Mouse (Mus musculus): ENCODE results near the gene Slc28a3. TPM values are rescaled to one million over a fixed set of nuclear protein-coding genes. Genes with fewer than 3 reads are reported as not detected.

Slc28a3 gene
- polyA plus RNA-seq (2015; fragmentation: Nextera tagmentation; extraction: Ambion mirVana) = not detected in 2 replicates

DNA sequence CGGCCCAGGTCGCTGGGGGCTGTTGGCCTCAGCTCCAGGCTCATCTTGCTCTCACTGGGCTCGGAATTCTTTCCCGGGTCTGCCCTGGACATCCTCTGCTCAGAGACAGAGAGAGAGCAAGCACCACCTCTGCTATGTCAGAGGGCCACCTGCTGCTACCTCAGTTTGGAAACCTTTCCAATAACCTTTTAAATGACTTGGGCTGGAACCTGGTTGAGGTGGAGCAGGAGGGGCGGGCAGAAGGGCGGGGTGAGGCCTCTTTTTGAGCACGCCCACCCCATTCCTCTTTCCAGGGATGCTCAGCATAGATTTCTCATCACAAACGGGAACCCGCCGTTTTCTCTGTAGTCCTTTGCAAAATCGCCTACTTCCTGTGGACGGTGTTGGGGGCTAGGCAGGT lies at the start of gene Slc28a3:
TSS of gene Slc28a3 (minus strand) at position 162 of the 400 bp plus-strand sequence.

Other genes with a start within 250 kb of the Slc28a3 start
- 34.2 and 41.3 TPM in 2 replicates for gene 2210016F16Rik, start 225.7 kb downstream of the Slc28a3 start, polyA plus RNA-seq (2015; fragmentation: Nextera tagmentation; extraction: Ambion mirVana)
- gene Rmi1, start 208.6 kb downstream of the Slc28a3 start, polyA plus RNA-seq (2015; fragmentation: Nextera tagmentation; extraction: Ambion mirVana) = 16.2 and 20.7 TPM in 2 replicates
- 547 and 758 TPM in 2 replicates for gene Hnrnpk, start 207.5 kb downstream of the Slc28a3 start, polyA plus RNA-seq (2015; fragmentation: Nextera tagmentation; extraction: Ambion mirVana)
- 12.4 and 18.8 TPM in 2 replicates for gene Ntrk2, start 195.7 kb upstream of the Slc28a3 start, polyA plus RNA-seq (2015; fragmentation: Nextera tagmentation; extraction: Ambion mirVana)